12 mouse cellular contexts compared by ENCODE assay signal in genomic region chr19:7226511-7226914, GRCm38 (mm10). TPM values are rescaled to one million over a fixed set of nuclear protein-coding genes. Genes with fewer than 3 reads are reported as not detected.
DNase-seq lines count a peak whose midpoint lies in the region; ATAC-seq and TF ChIP-seq lines count a peak whose summit lies in the region.
"Had no signal": no experiment of that assay in that cellular context is flagged by ENCODE, and none has a peak within 500 bp of the region (broad histone marks: within the 10 kb centered on the region; RNA-seq: fewer than 3 reads in every experiment).

No protein-coding gene starts in this region.

- no peak for TF ChIP-seq POLR2A in lung, adult 2 months (IDR thresholded peaks at IDR 0.05; ENCODE audit: borderline replicate concordance, extremely low read depth, low read depth, low read length)

- TF ChIP-seq CTCF in lung, postnatal 0 days (IDR thresholded peaks at IDR 0.05): no peak
- no peak for TF ChIP-seq CTCF in lung, adult 2 months (IDR thresholded peaks at IDR 0.05; ENCODE audit: insufficient read depth, low read length)

- H3K4me1 ChIP-seq in lung, postnatal 0 days (ENCODE audit: insufficient read depth, low read depth, low read length): no peaks in the 10 kb centered on the region
- H3K4me1 ChIP-seq in lung, adult 2 months (ENCODE audit: control insufficient read depth, insufficient read depth, low read length): no peaks in the 10 kb centered on the region
- no peaks in the 10 kb centered on the region for H3K4me1 ChIP-seq in stomach, embryonic 16.5 days (ENCODE audit: control insufficient read depth, insufficient read depth, low read length)
- H3K4me1 ChIP-seq: forebrain, embryonic 12.5 days; hindbrain, embryonic 15.5 days had no signal

- H3K4me2 ChIP-seq in lung, postnatal 0 days (replicated peaks; ENCODE audit: low read depth, low read length): no peak overlapping the region
- no peak overlapping the region for H3K4me2 ChIP-seq in stomach, embryonic 16.5 days (ENCODE audit: low read depth, low read length)
- H3K4me2 ChIP-seq: forebrain, embryonic 12.5 days; hindbrain, embryonic 15.5 days had no signal

- no peak overlapping the region for H3K27ac ChIP-seq in lung, postnatal 0 days (ENCODE audit: low read length)
- peak overlapping the region; percentile 85 for H3K27ac ChIP-seq in stomach, embryonic 16.5 days (ENCODE audit: low read length)
- H3K27ac ChIP-seq: forebrain, embryonic 12.5 days; hindbrain, embryonic 15.5 days had no signal

- intact Hi-C loops in heart, postnatal 25 days (cut with DNase I): no loop called here
- intact Hi-C loops in heart, postnatal 10 days (cut with DNase I): no loop called here

- DNase-seq in adrenal gland, postnatal 14 days: peak; percentile 42
- no peak for DNase-seq in adrenal gland, adult 18-20 months (ENCODE audit: low spot score in 2 of 2)
- peak; percentile 39 for DNase-seq in lung, postnatal 0 days (ENCODE audit: low spot score)
- no peak for DNase-seq in lung, adult 2 months
- DNase-seq in lung, postnatal 25 days (ENCODE audit: low spot score): peak; percentile 58
- DNase-seq in heart, postnatal 25 days (ENCODE audit: low spot score): no peak
- no peak for DNase-seq in heart, postnatal 10 days
- DNase-seq: embryo, embryonic 11 days; thymus, postnatal 36 days had no signal

- H3K4me3 ChIP-seq in lung, postnatal 0 days (ENCODE audit: low read depth, low read length): no peak overlapping the region
- H3K4me3 ChIP-seq in lung, adult 2 months (replicated peaks; ENCODE audit: extremely low read depth, low read depth, low read length): no peak overlapping the region
- no peak overlapping the region for H3K4me3 ChIP-seq in stomach, embryonic 16.5 days (replicated peaks; ENCODE audit: low read length)
- H3K4me3 ChIP-seq: forebrain, embryonic 12.5 days; hindbrain, embryonic 15.5 days had no signal

- H3K27me3 ChIP-seq in lung, postnatal 0 days (replicated peaks; ENCODE audit: insufficient read depth, low read length): no peaks in the 10 kb centered on the region
- H3K27me3 ChIP-seq in stomach, embryonic 16.5 days (ENCODE audit: control insufficient read depth, insufficient read depth, low read length): no peaks in the 10 kb centered on the region
- H3K27me3 ChIP-seq: forebrain, embryonic 12.5 days; hindbrain, embryonic 15.5 days had no signal

- H3K9me3 ChIP-seq in lung, postnatal 0 days (ENCODE audit: low read length): no peaks in the 10 kb centered on the region
- H3K9me3 ChIP-seq in stomach, embryonic 16.5 days (replicated peaks; ENCODE audit: control insufficient read depth, low read length): no peaks in the 10 kb centered on the region
- H3K9me3 ChIP-seq: forebrain, embryonic 12.5 days; hindbrain, embryonic 15.5 days had no signal

- H3K9ac ChIP-seq in lung, postnatal 0 days (replicated peaks; ENCODE audit: low read depth): no peak overlapping the region
- no peak overlapping the region for H3K9ac ChIP-seq in stomach, embryonic 16.5 days (ENCODE audit: low read length)
- H3K9ac ChIP-seq: forebrain, embryonic 12.5 days; hindbrain, embryonic 15.5 days had no signal

- peaks cover 17% of the 10 kb centered on the region; the same call in 1 of the 2 replicates for H3K36me3 ChIP-seq in lung, postnatal 0 days (ENCODE audit: insufficient read depth, low read length)
- peaks cover 13% of the 10 kb centered on the region for H3K36me3 ChIP-seq in stomach, embryonic 16.5 days (ENCODE audit: control insufficient read depth, insufficient read depth, low read length)

- 82% methylated on average over 6 of the region's 6 CpGs for WGBS in lung, postnatal 0 days
- WGBS in lung, adult 2 months: 74% methylated on average over 6 of the region's 6 CpGs
- WGBS in stomach, embryonic 16.5 days: 65% methylated on average over 6 of the region's 6 CpGs

- TF ChIP-seq EP300 in lung, postnatal 0 days (IDR thresholded peaks at IDR 0.05): no peak

- peak; percentile 40 for ATAC-seq in lung, postnatal 0 days
- peak; percentile 77; the same call in 1 of the 2 replicates for ATAC-seq in stomach, embryonic 16.5 days (ENCODE audit: insufficient read depth, low FRiP score)

RNA-seq across cellular contexts. Expression of gene Cox8a, which starts 9.1 kb away (rescaled TPM):
- total RNA-seq in adrenal gland, postnatal 14 days (2021): 1,334 and 1,491 TPM in 2 replicates
- 1,000 to 10,000 TPM; 1,005 to 1,597 TPM for total RNA-seq in adrenal gland, adult 18-20 months (2021)
- 889 and 976 TPM in 2 replicates for polyA plus RNA-seq in lung, postnatal 0 days (2015; fragmentation: Nextera tagmentation; extraction: Ambion mirVana)
- polyA plus RNA-seq in lung, adult 2 months (2012; rRNA removed): 984 and 1,290 TPM in 2 replicates
- 986 and 1,009 TPM in 2 replicates for polyA plus RNA-seq in stomach, embryonic 16.5 days (2015; fragmentation: Nextera tagmentation; extraction: Ambion mirVana)
- 100 to 1,000 TPM; 407 to 462 TPM for total RNA-seq in heart, postnatal 25 days (2021)
- total RNA-seq in heart, postnatal 10 days (2021): 100 to 1,000 TPM; 661 to 717 TPM

RNA-seq across cellular contexts. Expression of gene Naa40, which starts 14.5 kb away (rescaled TPM):
- 27.9 and 30.6 TPM in 2 replicates for total RNA-seq in adrenal gland, postnatal 14 days (2021)
- 10 to 100 TPM; 18.6 to 20.7 TPM for total RNA-seq in adrenal gland, adult 18-20 months (2021)
- polyA plus RNA-seq in lung, postnatal 0 days (2015; fragmentation: Nextera tagmentation; extraction: Ambion mirVana): 16.6 and 17.7 TPM in 2 replicates
- 14.9 and 18.5 TPM in 2 replicates for polyA plus RNA-seq in lung, adult 2 months (2012; rRNA removed)
- 46.9 and 50.4 TPM in 2 replicates for polyA plus RNA-seq in stomach, embryonic 16.5 days (2015; fragmentation: Nextera tagmentation; extraction: Ambion mirVana)
- total RNA-seq in heart, postnatal 25 days (2021): 10 to 100 TPM; 14.4 to 17.7 TPM
- total RNA-seq in heart, postnatal 10 days (2021): 10 to 100 TPM; 25.5 to 28.7 TPM

RNA-seq across cellular contexts. Expression of gene Otub1, which starts 20.4 kb away (rescaled TPM):
- total RNA-seq in adrenal gland, postnatal 14 days (2021): 103 and 124 TPM in 2 replicates
- total RNA-seq in adrenal gland, adult 18-20 months (2021): 100 to 1,000 TPM in 1 of 2 experiments, 10 to 100 TPM in 1; 96.7 to 125 TPM
- 107 and 119 TPM in 2 replicates for polyA plus RNA-seq in lung, postnatal 0 days (2015; fragmentation: Nextera tagmentation; extraction: Ambion mirVana)
- polyA plus RNA-seq in lung, adult 2 months (2012; rRNA removed): 74.5 and 82.0 TPM in 2 replicates
- 157 and 169 TPM in 2 replicates for polyA plus RNA-seq in stomach, embryonic 16.5 days (2015; fragmentation: Nextera tagmentation; extraction: Ambion mirVana)
- 10 to 100 TPM; 74.7 to 82.3 TPM for total RNA-seq in heart, postnatal 25 days (2021)
- total RNA-seq in heart, postnatal 10 days (2021): 100 to 1,000 TPM; 102 to 104 TPM

RNA-seq across cellular contexts. Expression of gene Rcor2, which starts 40.6 kb away (rescaled TPM):
- 3.4 and 4.1 TPM in 2 replicates for total RNA-seq in adrenal gland, postnatal 14 days (2021)
- total RNA-seq in adrenal gland, adult 18-20 months (2021): 1 to 10 TPM; 1.5 to 2.5 TPM
- 1.3 and 1.5 TPM in 2 replicates for polyA plus RNA-seq in lung, postnatal 0 days (2015; fragmentation: Nextera tagmentation; extraction: Ambion mirVana)
- 1.7 and 3.3 TPM in 2 replicates for polyA plus RNA-seq in lung, adult 2 months (2012; rRNA removed)
- polyA plus RNA-seq in stomach, embryonic 16.5 days (2015; fragmentation: Nextera tagmentation; extraction: Ambion mirVana): 5.4 and 9.7 TPM in 2 replicates
- 1 to 10 TPM; 6.9 to 7.5 TPM for total RNA-seq in heart, postnatal 25 days (2021)
- total RNA-seq in heart, postnatal 10 days (2021): 10 to 100 TPM; 12.9 to 26.0 TPM

Comparison
In these comparisons a context has a peak if more than half of its experiments do, and no peak if none do; other contexts are left out.
1. DNase-seq: peak in adrenal gland, postnatal 14 days (single experiment), lung, postnatal 0 days (single experiment) and lung, postnatal 25 days (single experiment); none in adrenal gland, adult 18-20 months (0 of 2), lung, adult 2 months (single experiment), heart, postnatal 25 days (single experiment) and heart, postnatal 10 days (0 of 2).